Mouse (Mus musculus) lung, adult 18-20 months (tissue): ENCODE measurements at regions not wholly inside any gene's neighbourhood (a gene's known extent, or its start where the extent isn't known, plus 50 kb on each side); places are given as distances from the start of the nearest gene placed in this dataset.

ENCODE experiments used
- DNase-seq, 2 experiments: peaks; one replicate each; pipeline ENCODE4 v3.0.0; 2022; ENCODE audit warnings: mixed read lengths in 2 of 2

GRCm38 (mm10) chr9:96419151-96419550 is 54.9 kb upstream of the Atp1b3 start:
- DNase-seq = no peak

- peak; percentile 47 to 61 for DNase-seq
These were observed 51.8 kb upstream of the Atp1b3 start for GRCm38 (mm10) chr9:96415873-96416570.
